Mouse (Mus musculus) left cerebral cortex, adult 2 months (tissue): ENCODE measurements around the gene Trp53bp2. TPM values are rescaled to one million over a fixed set of nuclear protein-coding genes. Genes with fewer than 3 reads are reported as not detected.

ENCODE experiments used
- DNase-seq, 2 experiments: peaks; one replicate each; pipeline ENCODE4 v3.0.0; 2021 to 2022; ENCODE audit warnings: low spot score in 2 of 2, mixed read lengths in 1 of 2; ENCODE audit errors: extremely low spot score in 1 of 2
- H3K27ac ChIP-seq: fragments of 200-600 bp; 2 replicates; pipeline ENCODE4 v1.8.1; 2022
- H3K4me3 ChIP-seq: fragments of 200-600 bp; 2 replicates; pipeline ENCODE4 v1.8.1; 2022
- CTCF ChIP-seq: fragments of 200-600 bp; IDR thresholded peaks from 2 replicates; pipeline ENCODE4 v1.8.1; 2022; ENCODE audit warnings: antibody characterized with exemption, mild to moderate bottlenecking, moderate library complexity
- intact Hi-C: fragments of 180-260 bp; cut with DNase I; formaldehyde crosslinking; loops from one replicate; pipeline ENCODE4 v1.15.1; 2025
- total RNA-seq, 2 experiments: library from RNA; stranded (reverse); gene quantifications; 2 replicates each; pipeline ENCODE4 v1.2.3; 2021

The Trp53bp2 gene
- total RNA-seq, 2 experiments from 2014 or later, result 20.4 to 22.6 TPM

DNA sequence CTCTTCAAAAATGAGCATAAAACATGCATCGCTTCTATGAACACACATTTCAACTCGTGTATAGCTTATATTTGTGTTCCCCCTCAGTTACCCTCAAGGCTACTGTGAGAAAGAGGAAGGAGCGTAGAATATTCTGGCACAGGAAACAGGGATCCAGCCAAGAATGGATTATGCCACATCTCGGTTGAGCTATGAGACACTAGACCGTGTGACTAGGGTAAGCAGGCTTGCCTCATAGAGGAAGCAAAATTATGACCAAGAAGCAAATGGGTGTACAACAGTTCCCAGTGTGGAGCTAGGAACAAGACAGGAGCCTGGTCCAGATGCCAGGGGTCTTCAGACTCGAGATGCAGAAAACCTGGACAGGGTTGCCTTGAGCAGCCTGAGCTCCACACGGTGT lies 28.3 kb upstream of the Trp53bp2 start:
- DNase-seq, result no peak
- intact Hi-C loops, result no loop called here
- Histone ChIP-seq H3K4me3 (no peak overlapping the region), H3K27ac (no peak overlapping the region)
- TF ChIP-seq CTCF, result no peak

DNA sequence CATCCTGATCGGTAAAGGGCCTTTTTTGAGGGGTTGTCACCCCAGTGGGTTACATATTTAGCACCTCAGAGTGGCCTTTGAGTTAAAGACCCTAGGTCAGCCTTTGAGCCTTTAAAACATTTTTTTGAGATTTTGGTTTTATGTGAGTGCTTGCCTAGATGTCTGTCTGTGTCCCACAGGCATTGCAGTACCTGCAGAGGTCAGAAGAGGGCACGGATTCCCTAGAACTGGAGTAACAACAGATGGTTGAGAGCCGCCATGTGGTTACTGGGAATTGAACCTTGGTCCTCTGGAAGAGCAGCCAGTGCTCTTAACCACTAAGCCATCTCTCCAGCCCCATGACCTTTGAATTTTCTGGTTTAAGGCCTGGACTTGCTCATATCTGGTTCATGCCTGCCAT lies 27.6 kb upstream of the Trp53bp2 start:
- TF ChIP-seq CTCF, result no peak; the same call in 1 of the 2 replicates
- no peak for DNase-seq
- intact Hi-C loops, result no loop called here
- no peak overlapping the region for H3K27ac ChIP-seq
- H3K4me3 ChIP-seq, result no peak overlapping the region

DNA sequence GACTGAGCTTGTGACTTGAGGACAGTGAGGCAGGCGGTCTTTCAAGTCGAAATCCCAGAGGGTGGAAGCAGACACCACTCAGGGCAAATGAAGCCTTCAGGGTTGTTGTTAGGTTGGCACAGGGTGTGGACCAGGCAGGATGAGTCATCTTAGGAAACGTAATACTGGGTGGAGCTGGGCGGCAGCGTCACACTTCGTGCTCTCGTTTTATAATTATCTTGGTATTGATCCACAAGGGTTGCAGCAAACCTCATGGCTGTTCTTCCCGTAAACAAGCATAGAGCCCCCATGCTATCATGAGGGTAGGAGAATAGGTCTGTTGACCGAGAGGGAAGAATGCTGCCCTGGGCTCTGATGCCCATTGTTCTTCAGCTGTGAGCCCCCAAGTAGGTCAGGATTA lies 25.9 kb upstream of the Trp53bp2 start:
- intact Hi-C loops, result no loop called here
- no peak for DNase-seq
- H3K27ac ChIP-seq, result no peak overlapping the region
- no peak for TF ChIP-seq CTCF
- no peak overlapping the region for H3K4me3 ChIP-seq

DNA sequence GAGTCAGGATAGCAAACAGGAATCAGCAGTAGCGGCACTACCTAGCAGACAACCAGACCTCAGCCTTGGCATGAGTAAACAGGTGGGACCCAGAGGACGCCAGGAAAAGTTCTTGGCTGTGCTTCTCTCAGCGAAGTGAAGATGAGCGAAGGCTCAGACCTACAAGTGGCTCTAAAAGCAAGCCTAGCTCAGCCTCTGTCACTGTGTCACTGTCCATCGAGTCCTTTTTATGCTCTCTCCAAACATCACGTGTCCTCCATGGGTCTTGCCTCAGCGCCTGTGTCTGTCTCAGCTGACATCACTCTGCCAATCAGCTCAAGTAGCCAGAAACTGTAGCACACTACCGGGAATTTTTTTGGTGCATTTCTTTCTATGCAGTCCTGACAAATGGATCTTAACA lies 22.5 kb upstream of the Trp53bp2 start:
- intact Hi-C loops, result no loop called here
- no peak for TF ChIP-seq CTCF
- Histone ChIP-seq H3K4me3 (no peak overlapping the region), H3K27ac (no peak overlapping the region)
- no peak for DNase-seq

DNA sequence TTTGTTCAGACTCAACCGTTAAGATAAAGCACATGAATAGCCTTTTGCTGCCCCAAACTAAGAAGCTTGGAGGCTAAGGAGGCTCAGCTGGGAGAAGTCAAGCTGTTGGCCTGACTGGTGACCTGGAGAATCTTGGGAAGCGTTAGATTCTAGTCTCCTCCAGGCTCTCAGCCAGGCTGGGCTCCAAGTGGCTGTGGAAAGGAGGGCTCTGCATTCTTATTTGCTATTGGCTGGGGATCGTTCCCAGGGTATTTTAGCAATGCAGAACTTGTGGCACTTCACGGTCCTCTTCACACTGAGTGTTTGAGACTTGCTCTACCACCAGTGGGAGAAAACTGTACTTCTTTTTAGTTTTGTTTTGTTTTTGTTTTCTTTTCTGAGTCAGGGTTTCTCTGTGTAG lies 20.2 kb upstream of the Trp53bp2 start:
- H3K4me3 ChIP-seq, result no peak overlapping the region
- intact Hi-C loops, result no loop called here

DNA sequence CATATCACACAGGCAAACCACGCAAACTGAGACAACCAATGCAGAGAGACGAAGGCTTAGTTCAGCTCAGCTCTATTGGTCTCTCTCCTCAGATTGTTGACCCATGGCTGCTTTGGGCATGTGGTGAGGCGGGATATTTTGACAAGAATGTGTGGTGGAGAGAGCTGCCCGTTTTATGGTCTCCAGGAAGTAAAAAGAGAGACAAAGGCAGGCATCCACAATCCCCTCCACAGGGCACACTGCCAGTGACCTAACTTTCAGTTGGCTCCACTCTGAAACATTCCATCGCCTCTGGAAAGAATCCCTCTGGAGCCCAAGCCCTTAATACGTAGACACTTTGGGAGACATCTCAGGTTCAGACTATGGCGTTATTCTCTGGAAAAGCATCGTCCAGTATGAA lies 10.8 kb upstream of the Trp53bp2 start:
- intact Hi-C loops, result no loop called here
- no peak for TF ChIP-seq CTCF
- Histone ChIP-seq H3K27ac (no peak overlapping the region), H3K4me3 (no peak overlapping the region)
- DNase-seq, result no peak

More for the DNA sequence above, 20.2 kb upstream of the Trp53bp2 start:
- TF ChIP-seq CTCF, result no peak
- H3K27ac ChIP-seq, result no peak overlapping the region
- no peak for DNase-seq

DNA sequence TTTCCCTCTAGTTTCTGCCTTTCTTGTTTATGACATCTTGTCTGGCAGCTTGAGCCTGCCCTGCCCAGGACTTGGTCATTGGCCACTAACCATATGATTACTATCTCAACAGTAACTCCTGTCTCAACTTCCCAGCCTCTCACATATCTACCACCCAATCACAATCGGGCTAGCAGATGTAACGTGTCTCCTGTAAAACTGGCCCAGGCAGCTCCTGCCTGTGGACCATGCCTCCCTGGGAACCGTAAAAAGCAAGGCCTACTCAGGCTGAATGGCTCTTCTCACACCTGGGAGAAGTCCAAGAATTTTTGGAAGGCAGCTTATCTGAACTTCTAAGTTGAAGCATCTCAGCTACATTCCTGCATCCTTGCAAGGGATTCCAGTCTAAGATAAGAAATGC lies 10.2 kb upstream of the Trp53bp2 start:
- TF ChIP-seq CTCF, result no peak
- DNase-seq, result no peak
- no peak overlapping the region for H3K27ac ChIP-seq
- intact Hi-C loops, result no loop called here
- H3K4me3 ChIP-seq, result no peak overlapping the region

DNA sequence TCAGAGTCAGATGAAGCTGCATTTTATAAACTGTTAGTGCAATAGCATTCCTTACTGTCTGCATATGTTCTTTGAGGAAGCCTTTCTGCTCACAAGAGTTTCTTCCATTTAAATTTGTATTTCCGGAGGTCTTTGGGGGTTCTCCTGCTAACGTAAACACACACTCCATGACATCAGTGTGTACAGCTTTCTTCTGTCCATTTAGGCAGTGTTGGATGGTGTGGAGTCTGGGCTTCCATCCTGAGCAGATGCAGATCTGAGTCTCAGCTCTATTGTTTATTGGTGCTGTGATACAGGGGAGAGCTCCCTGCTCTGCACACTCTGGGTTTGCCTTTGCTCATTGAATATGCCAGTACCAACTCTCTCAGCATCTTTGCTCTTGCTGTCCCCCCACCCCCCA lies 9.8 kb upstream of the Trp53bp2 start:
- Histone ChIP-seq H3K4me3 (no peak overlapping the region), H3K27ac (no peak overlapping the region)
- intact Hi-C loops, result no loop called here
- no peak for TF ChIP-seq CTCF
- DNase-seq, result no peak

DNA sequence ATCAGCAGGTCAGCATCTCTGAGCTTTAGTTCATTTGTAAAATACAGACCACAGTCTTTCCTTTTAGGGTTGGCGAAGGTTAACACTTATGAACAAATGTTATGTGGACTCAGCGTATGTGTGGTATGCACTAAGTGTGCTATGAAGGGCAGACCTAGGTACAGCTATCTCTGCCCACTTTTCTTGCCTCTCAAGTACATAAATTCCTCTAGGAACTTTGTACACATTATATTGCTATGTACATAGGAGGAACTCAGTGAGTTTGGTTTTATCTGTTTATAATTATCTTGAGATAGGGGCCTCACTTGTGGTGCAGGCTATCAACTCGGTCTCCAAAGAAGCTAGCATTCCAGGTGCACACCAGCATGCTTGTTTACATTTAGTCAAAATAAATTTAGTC lies 9.1 kb upstream of the Trp53bp2 start:
- Histone ChIP-seq H3K27ac (no peak overlapping the region), H3K4me3 (no peak overlapping the region)
- TF ChIP-seq CTCF, result no peak
- no peak for DNase-seq
- intact Hi-C loops, result no loop called here

DNA sequence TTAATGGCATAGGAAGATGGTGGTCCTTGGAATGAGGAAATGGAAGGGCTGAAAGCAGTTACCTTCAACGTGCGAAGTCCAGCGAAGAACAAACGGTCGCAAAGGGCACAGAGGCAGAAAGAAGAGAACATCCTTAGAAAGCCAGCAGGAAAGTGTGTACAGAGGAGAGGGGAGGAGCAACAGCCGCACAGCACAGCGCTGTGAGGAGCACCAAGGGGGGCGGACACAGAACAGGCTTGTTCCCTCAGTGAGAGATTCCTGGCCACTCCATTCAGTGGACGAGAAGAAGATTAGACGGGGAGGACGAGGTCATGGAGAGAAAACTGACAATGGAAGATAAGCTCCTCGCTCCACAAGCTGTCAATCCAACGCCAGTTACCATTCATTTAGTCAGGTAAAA lies 5.9 kb upstream of the Trp53bp2 start:
- no peak for TF ChIP-seq CTCF
- no peak for DNase-seq
- Histone ChIP-seq H3K4me3 (no peak overlapping the region), H3K27ac (no peak overlapping the region)
- intact Hi-C loops, result no loop called here

DNA sequence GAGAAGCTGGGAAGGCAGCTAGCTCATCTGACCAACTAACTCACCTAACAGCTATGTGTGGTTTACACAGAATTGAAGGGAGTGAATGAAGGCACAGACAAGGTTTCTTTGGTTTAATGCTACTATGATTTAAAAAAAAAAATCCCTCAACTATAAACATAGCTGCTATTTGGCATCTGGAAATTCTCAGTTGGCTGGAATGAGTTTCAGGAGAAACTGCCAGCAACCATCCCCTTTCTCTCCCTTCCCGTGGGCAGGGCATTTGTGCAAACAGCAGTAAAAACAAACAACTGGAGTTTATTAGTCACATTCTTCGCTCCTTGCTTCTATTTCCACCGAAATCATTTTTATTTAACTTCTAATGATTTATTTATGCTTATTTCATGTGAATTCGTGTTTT lies 2.4 kb upstream of the Trp53bp2 start:
- Histone ChIP-seq H3K4me3 (no peak overlapping the region), H3K27ac (no peak overlapping the region)
- no peak for TF ChIP-seq CTCF
- intact Hi-C loops, result no loop called here
- DNase-seq, result no peak

DNA sequence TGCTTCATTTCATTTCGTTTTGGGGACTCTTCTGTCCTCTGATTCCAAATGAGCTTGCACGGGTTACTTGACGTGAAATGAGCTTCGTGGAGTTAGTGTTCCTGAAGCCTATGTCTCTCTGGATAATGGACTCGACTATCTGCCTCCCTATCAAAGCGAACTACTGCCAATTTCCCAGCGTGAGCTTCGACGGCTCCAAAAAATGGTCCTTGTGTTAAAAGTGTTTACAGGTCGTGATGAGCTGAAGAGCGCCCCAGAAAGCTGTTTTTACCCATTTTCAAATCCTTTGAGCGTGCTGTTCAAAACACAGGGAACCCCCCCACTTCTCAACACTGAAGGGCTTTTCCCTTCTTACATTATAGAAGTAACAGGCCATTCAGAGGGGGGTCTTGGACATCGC lies 729 bp upstream of the Trp53bp2 start:
- intact Hi-C loops, result loop anchor here (2.0 kb wide), 1 partner anchor 67 kb away; the partner anchor contains the start of gene Fbxo28
- no peak for DNase-seq
- Histone ChIP-seq H3K4me3 (peak overlapping the region; percentile 88), H3K27ac (peak overlapping the region; percentile 85)
- TF ChIP-seq CTCF, result no peak

DNA sequence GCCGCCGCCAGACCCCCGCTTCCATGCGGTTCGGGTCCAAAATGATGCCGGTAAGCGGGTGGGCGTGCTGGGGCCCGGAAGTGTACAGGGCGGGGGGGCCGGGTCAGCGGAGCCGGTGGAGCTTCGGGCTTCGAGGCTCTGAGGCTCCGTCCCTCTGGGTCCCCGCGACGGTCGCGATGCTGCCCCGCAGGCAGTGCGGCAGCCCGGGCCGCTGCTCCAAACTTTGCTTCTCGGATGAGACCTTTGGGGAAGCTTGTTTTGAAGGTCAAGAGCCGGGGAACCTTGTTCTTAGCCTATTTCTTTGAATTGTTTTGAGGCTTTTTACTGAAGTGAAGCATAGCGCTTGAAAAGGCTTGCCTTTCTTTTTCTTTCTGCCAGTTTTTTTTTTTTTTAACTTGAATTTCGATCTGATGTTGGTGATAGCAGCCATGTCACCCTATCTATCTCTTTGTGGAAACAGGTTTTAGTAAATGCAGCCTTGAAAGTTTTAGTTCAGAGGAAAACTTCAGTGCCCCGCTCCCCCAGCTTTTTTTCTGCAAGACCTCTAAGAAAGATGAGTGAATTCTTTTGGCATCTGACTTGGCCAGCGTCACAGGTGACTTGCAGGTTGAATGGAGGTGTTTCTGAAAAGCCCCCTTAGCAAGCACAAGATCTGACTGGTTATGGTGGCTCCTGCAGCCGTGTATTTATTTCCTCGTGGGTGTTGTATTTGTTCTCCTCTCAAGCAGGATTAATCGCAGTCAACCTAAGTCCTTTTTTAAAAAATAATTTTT lies 615 bp downstream of the Trp53bp2 start:
- no peak for DNase-seq
- no peak for TF ChIP-seq CTCF
- Histone ChIP-seq H3K27ac (peak overlapping the region; percentile 82), H3K4me3 (peak overlapping the region; percentile 88)
- intact Hi-C loops, result loop anchor here (2.0 kb wide), 1 partner anchor 69 kb away; the partner anchor contains the start of gene Fbxo28
